Mouse (Mus musculus) right cerebral cortex, postnatal 36 days (tissue): Measurements from ENCODE around the gene Guca2a.
"Not testable (repeated sequence)": the region's sequence is repeated elsewhere in the genome, so short reads cannot be mapped to it uniquely, and the experiment has no call there.

Source experiments
- DNase-seq, 2 experiments: peaks; one replicate each; pipeline ENCODE4 v3.0.0; 2022; ENCODE audit warnings: low spot score in 2 of 2, mixed read lengths in 1 of 2

Gene Guca2a

GRCm38 (mm10) chr4:119637176-119637845, at the start of gene Guca2a:
TSS of gene Guca2a (plus strand) at chr4:119637704.
- no peak for DNase-seq

GRCm38 (mm10) chr4:119588037-119588436, 49.5 kb upstream of the Guca2a start:
- no peak for DNase-seq

GRCm38 (mm10) chr4:119589423-119589822, 48.1 kb upstream of the Guca2a start:
- no peak for DNase-seq

- DNase-seq = no peak
These were observed 47.5 kb upstream of the Guca2a start for GRCm38 (mm10) chr4:119590027-119590426.

GRCm38 (mm10) chr4:119592479-119592878, 45.0 kb upstream of the Guca2a start:
- no peak for DNase-seq

- DNase-seq = no peak
These were observed 43.2 kb upstream of the Guca2a start for GRCm38 (mm10) chr4:119594331-119594730.

GRCm38 (mm10) chr4:119599605-119600004, 37.9 kb upstream of the Guca2a start:
- DNase-seq = no peak

- no peak for DNase-seq
These were observed 28.0 kb upstream of the Guca2a start for GRCm38 (mm10) chr4:119609488-119609887.

GRCm38 (mm10) chr4:119614078-119614477, 23.4 kb upstream of the Guca2a start:
- DNase-seq = no peak

- no peak for DNase-seq
These were observed 22.8 kb upstream of the Guca2a start for GRCm38 (mm10) chr4:119614724-119615123.

- DNase-seq = no peak
These were observed 11.3 kb upstream of the Guca2a start for GRCm38 (mm10) chr4:119626081-119626645.

GRCm38 (mm10) chr4:119626876-119627275, 10.6 kb upstream of the Guca2a start:
- DNase-seq = no peak

GRCm38 (mm10) chr4:119627317-119627716, 10.2 kb upstream of the Guca2a start:
- DNase-seq = no peak

GRCm38 (mm10) chr4:119628363-119628762, 9.1 kb upstream of the Guca2a start:
- DNase-seq = not testable (repeated sequence)

- peak; percentile 28 to 36 for DNase-seq
These were observed 6.2 kb upstream of the Guca2a start for GRCm38 (mm10) chr4:119631115-119631919.

GRCm38 (mm10) chr4:119632721-119633120, 4.8 kb upstream of the Guca2a start:
- DNase-seq = no peak

- no peak for DNase-seq
These were observed 4.2 kb upstream of the Guca2a start for GRCm38 (mm10) chr4:119633342-119633741.

- DNase-seq = no peak
These were observed 3.6 kb upstream of the Guca2a start for GRCm38 (mm10) chr4:119633948-119634347.

GRCm38 (mm10) chr4:119634908-119635660, 2.4 kb upstream of the Guca2a start:
- no peak for DNase-seq

GRCm38 (mm10) chr4:119635686-119636085, 1.8 kb upstream of the Guca2a start:
- DNase-seq = no peak

- no peak for DNase-seq
These were observed 773 bp upstream of the Guca2a start for GRCm38 (mm10) chr4:119636731-119637130.

- DNase-seq = no peak
These were observed 442 bp downstream of the Guca2a start for GRCm38 (mm10) chr4:119637946-119638345.
